ENCODE assay signal across 30 mouse cellular contexts in the genomic region with DNA sequence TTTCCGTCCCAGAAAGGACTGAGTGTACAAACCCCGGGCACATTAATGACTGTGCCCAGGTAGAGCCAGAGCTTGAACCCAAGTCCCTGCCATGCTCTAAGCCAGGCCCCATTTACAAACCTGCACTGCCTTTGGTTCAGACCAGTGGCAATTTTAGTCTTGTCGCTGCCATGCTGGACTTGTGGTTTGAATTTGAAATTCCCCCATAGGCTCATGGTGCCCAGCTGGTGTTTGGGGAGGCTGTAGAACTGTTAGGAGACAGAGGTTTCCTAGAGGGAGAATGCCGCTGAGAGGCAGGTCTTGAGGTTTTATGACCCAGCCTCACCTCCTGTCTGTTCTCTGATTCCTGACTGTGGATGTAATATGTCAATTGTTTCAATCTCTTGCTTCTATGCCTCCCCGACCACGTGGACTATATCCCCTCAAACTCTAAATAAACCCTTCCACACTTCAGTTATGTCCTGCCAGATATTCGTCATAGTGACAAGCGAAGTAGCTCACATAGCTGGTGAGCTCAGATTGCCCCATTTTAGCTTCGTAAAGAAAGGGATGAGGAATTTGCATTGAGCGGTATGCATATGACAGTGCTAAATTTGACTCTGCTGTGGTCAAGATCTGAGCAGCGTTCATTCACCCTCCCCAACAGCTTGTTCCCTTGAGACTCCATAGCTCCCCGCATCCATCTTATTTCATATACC.
"Had no signal": no experiment of that assay in that cellular context is flagged by ENCODE, and none has a peak within 500 bp of the region (broad histone marks: within the 10 kb centered on the region; RNA-seq: fewer than 3 reads in every experiment).

No protein-coding gene starts in this region.

- H3K9me3 ChIP-seq: heart, embryonic 10.5 days; heart, embryonic 12.5 days; heart, embryonic 13.5 days; heart, embryonic 15.5 days; hindbrain, embryonic 10.5 days; hindbrain, embryonic 12.5 days; hindbrain, embryonic 13.5 days; hindbrain, embryonic 15.5 days; intestine, embryonic 15.5 days; kidney, embryonic 15.5 days had no signal

- H3K9ac ChIP-seq: heart, embryonic 12.5 days; heart, embryonic 13.5 days; heart, embryonic 15.5 days; hindbrain, embryonic 12.5 days; hindbrain, embryonic 13.5 days; hindbrain, embryonic 14.5 days; hindbrain, embryonic 15.5 days; intestine, embryonic 15.5 days; kidney, embryonic 15.5 days had no signal

- H3K4me3 ChIP-seq: heart, embryonic 10.5 days; heart, embryonic 12.5 days; heart, embryonic 13.5 days; heart, embryonic 15.5 days; hindbrain, embryonic 10.5 days; hindbrain, embryonic 12.5 days; hindbrain, embryonic 13.5 days; hindbrain, embryonic 15.5 days; intestine, embryonic 15.5 days; kidney, embryonic 15.5 days; layer of hippocampus, adult 2 months had no signal

- DNase-seq: heart, postnatal 14 days; heart, postnatal 36 days; heart, postnatal 4 days; kidney, adult 11 months; kidney, adult 18-20 months; kidney, adult 2 months; kidney, adult 8-10 months; kidney, adult 9 months; kidney, postnatal 10 days; kidney, postnatal 14 days; kidney, postnatal 25 days; kidney, postnatal 36 days; kidney, postnatal 4 days; layer of hippocampus, adult 9-11 months; layer of hippocampus, postnatal 36 days had no signal

- H3K27ac ChIP-seq: heart, embryonic 10.5 days; heart, embryonic 13.5 days; heart, embryonic 15.5 days; hindbrain, embryonic 10.5 days; hindbrain, embryonic 12.5 days; hindbrain, embryonic 13.5 days; hindbrain, embryonic 14.5 days; hindbrain, embryonic 15.5 days; hindbrain, postnatal 0 days; intestine, embryonic 15.5 days; kidney, embryonic 15.5 days; kidney, postnatal 0 days; layer of hippocampus, adult 2 months had no signal

- H3K4me2 ChIP-seq: heart, embryonic 11.5 days; heart, embryonic 12.5 days; heart, embryonic 13.5 days; heart, embryonic 15.5 days; hindbrain, embryonic 12.5 days; hindbrain, embryonic 13.5 days; hindbrain, embryonic 14.5 days; hindbrain, embryonic 15.5 days; intestine, embryonic 15.5 days; kidney, embryonic 15.5 days had no signal

- H3K36me3 ChIP-seq: heart, embryonic 10.5 days; heart, embryonic 12.5 days; heart, embryonic 13.5 days; heart, embryonic 15.5 days; hindbrain, embryonic 10.5 days; hindbrain, embryonic 12.5 days; hindbrain, embryonic 13.5 days; hindbrain, embryonic 15.5 days; intestine, embryonic 15.5 days; kidney, embryonic 15.5 days had no signal

- H3K27me3 ChIP-seq: heart, embryonic 12.5 days; heart, embryonic 13.5 days; heart, embryonic 15.5 days; hindbrain, embryonic 12.5 days; hindbrain, embryonic 13.5 days; hindbrain, embryonic 15.5 days; intestine, embryonic 15.5 days; kidney, embryonic 15.5 days had no signal

- H3K4me1 ChIP-seq: heart, embryonic 10.5 days; heart, embryonic 12.5 days; heart, embryonic 13.5 days; heart, embryonic 15.5 days; hindbrain, embryonic 10.5 days; hindbrain, embryonic 12.5 days; hindbrain, embryonic 13.5 days; hindbrain, embryonic 15.5 days; intestine, embryonic 15.5 days; kidney, embryonic 15.5 days had no signal
